Mouse (Mus musculus) mesoderm, embryonic 11.5 days (tissue): ENCODE measurements at regions not wholly inside any gene's neighbourhood (a gene's known extent, or its start where the extent isn't known, plus 50 kb on each side); places are given as distances from the start of the nearest gene placed in this dataset.
A peak's percentile ranks its signal among the peaks of the same experiment; 100 is the strongest.

Experiments
- DNase-seq: peaks from one replicate; pipeline ENCODE4 v3.0.0-alpha.2; 2012; ENCODE audit warnings: low read depth, low spot score

GRCm38 (mm10) chr3:140875500-140876200 lies 336.5 kb downstream of the Pdha2 start:
- no peak for DNase-seq

- DNase-seq: no peak
These were observed 337.9 kb downstream of the Pdha2 start for GRCm38 (mm10) chr3:140874070-140874895.

- DNase-seq: no peak
These were observed 339.6 kb downstream of the Pdha2 start for GRCm38 (mm10) chr3:140872511-140872910.

DNA sequence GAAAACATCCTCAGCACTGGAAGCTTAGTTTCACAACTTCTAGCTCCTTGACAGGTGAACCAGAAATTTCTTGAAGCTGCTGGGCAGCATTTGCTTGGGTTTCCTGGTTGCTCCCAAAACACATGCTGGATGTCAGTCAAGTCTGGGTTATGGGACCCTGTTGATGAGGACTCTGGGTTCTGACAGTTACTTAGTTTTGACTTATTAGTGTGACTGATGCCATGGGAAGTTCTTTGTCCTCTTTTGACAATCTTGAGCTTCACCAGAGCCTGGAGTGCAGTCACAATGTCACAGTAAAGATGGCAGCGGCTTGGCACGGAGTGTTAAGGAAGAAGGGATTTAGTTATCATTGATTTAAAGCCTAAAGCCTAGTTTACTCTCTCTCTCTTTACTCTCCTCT lies 340.9 kb downstream of the Pdha2 start:
- no peak for DNase-seq

DNA sequence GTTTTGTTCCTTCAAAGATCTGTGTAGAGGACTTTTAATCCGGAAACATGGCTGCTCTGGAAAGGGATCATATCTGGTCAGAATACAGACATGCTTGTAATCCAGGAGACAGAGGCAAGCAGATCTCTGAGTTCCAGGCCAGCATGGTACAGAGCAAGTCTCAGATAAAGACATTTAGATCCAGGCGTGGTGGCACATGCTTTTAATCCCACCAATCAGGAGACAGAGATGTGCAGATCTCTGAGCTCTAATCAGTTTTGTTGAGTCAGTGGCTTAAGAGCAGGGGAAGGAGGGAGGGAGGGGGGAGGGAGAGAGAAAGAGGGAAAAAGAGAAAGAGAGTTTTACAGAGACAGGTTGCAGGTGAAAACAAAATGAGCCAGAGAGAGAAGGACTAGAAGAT lies 372.0 kb downstream of the Pdha2 start:
- no peak for DNase-seq

DNA sequence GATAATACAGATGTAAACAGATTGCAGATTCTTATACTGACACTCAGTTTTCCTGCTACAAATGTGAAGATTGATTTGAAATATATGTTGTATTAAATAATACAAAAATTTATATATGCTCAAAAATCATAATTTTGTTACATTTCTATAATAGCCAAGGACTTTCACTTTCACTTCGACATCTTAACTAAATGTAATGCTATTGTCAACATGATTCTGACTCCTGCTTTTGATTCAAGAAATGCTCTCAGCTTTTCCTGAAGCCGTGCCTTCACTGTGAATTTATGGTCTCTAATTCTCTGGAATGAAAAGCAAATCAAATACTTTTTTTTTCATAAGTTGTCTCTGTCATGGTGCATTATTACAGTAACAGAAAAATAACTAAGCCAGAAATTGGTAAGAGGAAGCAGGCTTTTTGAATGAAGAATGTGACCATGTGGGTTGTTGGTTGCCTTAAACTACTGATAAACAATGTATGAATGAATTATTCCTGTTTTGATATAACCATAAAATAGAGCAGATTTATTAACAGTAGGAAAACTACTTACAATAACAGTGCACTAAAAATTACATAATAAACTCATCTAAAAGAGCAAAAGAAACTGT lies 374.1 kb downstream of the Pdha2 start:
- DNase-seq: no peak

DNA sequence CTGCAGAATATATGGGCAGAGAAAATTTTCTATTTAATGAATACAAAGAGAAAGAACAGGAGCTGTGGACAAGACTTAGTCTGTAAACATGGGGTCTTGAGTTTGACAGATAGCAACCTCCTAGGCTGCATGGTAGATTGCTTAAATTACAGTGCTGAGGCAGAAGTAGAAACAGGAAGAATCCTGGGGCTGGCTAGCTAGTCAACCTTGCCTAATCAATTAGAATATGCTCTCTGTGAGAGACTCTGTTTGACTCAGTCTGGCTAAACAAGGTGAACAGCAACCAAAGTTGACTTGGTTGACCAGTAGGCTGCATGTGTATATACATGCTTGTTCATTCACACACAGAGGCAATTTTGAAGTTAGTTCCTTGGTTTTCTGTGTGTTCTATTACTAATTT lies 390.9 kb downstream of the Pdha2 start:
- no peak for DNase-seq

- no peak for DNase-seq
These were observed 406.6 kb downstream of the Pdha2 start for GRCm38 (mm10) chr3:140805586-140805985.

GRCm38 (mm10) chr3:140792943-140793342 lies 419.2 kb downstream of the Pdha2 start:
- DNase-seq: no peak

DNA sequence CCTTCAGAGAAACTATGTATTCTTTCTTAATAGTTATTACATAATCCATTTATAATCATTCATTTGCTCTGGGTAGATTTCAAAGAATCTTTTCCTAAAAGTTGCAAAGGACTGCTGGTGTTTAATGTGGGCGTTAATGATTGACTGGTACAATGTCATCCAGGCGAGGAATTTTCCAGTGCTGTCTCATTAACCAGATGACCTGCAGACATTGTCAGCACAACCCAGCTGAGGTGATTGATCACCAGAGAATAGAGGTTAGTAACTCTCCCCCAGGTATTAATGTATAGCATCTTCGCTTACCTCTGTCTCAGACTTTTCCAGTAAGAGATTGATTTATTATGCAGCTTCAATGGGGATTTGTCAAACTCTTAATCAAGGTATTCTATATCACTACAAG lies 426.5 kb downstream of the Pdha2 start:
- peak; percentile 3 for DNase-seq

DNA sequence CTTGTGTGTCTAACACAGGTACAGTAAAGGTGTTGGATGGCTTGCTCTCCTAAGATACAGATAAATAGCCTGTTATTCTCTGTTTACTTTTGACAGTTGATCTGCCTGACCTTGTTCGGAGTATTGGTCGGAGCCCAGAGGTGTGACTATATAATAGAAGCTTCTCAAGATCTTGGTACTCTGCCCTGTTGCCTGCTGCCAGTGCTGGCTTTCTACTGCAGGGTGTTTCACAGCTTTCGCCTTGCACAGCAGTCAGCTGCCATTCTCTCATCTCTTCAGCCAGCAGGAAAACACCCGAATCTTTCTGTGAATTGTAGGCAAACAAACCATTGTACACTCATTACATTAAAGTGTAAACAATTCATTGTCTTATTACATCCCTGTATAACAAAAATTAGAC lies 452.1 kb downstream of the Pdha2 start:
- DNase-seq: no peak

- DNase-seq: no peak
These were observed 467.7 kb downstream of the Pdha2 start for GRCm38 (mm10) chr3:140744501-140744900.

DNA sequence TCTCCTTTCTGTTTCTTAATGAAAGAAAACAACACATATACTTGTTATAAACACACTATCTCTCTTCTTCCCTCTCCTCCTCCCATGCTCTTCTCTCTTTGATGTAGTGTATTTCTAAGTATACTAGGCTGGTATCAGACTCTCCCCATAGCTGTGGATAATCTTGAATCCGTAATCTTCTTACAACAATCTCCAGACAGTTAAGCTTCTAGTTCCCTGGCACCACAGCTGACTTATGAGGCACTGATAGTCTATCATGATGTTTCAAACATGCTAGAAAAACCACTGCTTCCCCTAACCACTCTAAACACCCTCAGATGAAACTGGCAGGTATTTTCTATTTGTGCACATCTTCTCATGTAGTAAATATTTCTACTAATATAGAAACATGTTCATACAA lies 471.7 kb downstream of the Pdha2 start:
- DNase-seq: no peak

GRCm38 (mm10) chr3:140738654-140739369 lies 473.3 kb downstream of the Pdha2 start:
- DNase-seq: no peak

DNA sequence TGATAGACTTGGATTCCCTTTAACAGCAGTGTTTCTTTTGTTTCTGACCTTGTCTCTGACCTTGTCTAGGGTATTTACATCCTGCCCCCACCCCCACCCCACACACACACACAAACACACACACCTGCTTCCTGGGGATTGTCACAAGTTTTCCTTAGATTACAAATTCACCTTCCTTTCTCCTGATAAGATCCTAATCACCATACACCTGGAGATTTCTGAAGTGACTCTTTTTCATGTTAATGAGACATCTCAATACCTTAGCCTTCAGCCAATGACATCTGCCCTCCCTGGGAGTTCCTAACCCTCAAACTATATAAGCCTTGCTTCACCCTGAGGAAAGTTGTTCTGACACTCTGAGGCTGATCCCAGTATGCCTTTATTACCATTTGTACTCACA lies 495.3 kb downstream of the Pdha2 start:
- no peak for DNase-seq

DNA sequence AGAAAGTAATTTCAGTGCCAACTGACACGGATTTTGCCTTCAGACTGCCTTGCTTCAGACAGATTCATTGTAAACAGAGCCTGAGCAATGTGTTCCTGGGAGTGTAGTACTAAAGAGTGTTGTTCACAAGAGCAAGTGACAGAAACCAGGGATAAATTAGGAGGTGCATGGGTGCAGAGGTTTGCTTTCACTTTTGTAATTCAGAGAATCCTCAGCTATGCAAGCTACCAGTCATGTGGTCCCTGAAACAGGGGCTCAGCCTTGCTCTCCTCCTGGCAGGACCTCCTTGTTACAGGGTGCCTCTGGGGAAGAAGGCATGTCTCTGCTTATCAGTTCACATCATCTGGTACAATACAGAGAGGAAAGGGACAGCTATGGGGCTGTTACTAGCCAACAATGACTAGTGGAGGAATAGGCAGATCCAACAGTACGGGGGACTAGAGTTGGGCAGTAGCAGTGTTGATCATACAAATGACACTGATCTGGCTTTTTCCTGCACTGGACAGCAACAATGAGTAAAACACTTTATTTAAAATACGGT lies 504.5 kb downstream of the Pdha2 start:
- DNase-seq: no peak

GRCm38 (mm10) chr3:140706725-140707124 lies 505.4 kb downstream of the Pdha2 start:
- DNase-seq: no peak

DNA sequence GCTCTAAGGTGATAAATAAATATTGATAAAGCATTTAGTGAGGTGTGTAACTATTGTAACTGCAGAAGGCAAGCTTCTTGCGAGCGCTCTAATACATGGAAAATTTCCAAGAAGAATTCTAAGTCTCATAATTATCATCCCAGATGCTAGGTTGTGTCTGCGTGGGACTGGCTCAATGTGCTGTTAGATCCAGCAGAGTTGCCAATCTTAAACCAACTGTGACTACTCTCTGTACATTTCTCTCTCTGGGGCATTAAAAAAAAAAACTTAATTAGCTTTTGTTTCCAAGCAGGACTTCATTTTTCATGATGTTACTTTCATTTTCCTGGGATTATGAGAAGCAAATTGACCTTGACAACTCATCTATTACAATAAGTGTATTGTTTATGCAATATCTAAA lies 506.6 kb downstream of the Pdha2 start:
- no peak for DNase-seq

GRCm38 (mm10) chr3:140702929-140703328 lies 509.2 kb downstream of the Pdha2 start:
- no peak for DNase-seq

DNA sequence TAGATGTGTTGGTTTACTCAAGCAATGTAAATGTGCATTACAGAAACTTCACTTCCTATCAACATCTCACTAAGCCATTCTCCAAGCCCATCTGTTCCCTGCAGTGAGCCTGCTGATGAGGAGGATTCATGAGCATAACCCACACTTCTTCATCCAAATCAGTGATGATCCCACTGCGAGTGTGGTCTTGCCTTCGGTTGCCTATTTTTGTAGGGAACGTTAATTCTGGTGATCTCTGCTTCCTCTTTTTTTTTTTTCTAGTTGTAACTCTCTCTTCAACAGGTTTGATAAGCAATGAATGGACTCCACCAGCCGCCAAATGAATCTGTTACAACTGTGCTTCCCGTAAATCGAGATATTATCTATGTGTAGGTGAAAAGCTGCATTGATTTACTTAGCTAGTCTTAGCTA lies 509.9 kb downstream of the Pdha2 start:
- DNase-seq: no peak

GRCm38 (mm10) chr3:140697295-140697694 lies 514.9 kb downstream of the Pdha2 start:
- peak; percentile 34 for DNase-seq

DNA sequence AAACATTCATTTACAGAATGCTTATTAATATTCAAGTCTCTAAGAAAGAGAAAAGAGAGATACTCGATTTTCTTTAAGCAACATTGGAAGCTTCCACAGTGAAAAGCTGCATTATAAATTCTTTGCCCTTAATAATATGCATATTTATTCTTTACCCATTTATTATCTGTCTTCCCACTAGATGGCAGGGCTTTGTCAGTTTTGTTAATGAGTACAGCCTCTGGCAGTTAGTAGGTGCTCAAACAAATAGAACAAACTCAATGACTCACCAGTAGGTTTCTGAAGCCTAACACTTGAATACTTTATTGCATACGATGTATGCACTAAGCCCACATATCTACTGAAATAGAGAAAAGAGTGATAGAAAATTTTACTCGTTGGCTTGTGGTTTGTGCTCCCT lies 529.4 kb downstream of the Pdha2 start:
- DNase-seq: no peak
